Mouse (Mus musculus): ENCODE results near the gene Lhpp.

DNA sequence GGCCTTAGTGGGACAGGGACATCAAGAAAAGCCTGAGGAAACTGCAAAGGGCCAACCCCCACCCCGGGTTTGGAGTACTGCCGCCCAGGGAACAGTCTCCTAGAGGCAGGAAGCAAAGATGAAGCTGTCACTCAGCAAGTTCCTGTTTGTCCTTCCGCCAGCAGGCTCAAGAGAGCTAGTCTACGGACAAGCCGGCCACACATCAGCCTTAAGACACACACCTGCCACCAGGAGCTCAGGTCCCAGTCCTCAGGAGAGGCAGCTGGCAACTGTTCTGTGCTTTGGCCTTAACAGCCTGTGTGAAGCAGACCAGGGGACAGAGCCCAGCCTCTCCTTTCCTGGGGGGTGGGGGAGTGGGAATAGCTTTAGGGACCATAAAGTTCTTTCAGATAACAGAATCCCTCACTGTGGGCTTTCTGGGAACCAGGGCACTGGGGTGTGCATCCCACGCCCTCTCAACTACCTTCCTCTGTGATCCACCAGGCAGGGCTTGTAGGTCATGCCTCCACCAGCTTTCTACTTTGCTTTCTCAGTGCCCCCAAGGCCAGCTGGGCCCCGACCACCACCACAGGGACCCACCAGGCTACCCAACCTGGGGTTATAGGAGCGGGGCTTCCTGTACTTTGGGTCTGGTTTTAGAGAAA, 103.2 kb downstream of the Lhpp start:
- TF ChIP-seq TAL1 (conservative IDR thresholded peaks at IDR 0.05; ENCODE audit: low read depth, low read length) (no peak), GATA2 (IDR thresholded peaks at IDR 0.05; ENCODE audit: borderline replicate concordance, low read depth, low read length) (no peak), CTCF (IDR thresholded peaks at IDR 0.05; ENCODE audit: low read depth, low read length) (no peak), POLR2AphosphoS5 (IDR thresholded peaks at IDR 0.05; ENCODE audit: insufficient replicate concordance, low read depth, low read length) (no peak), GATA1 (IDR thresholded peaks at IDR 0.05; ENCODE audit: borderline replicate concordance, low read length) (no peak)

Measured in G1E (cell line).